Mouse (Mus musculus): ENCODE results near the gene Dcdc2c. TPM values are rescaled to one million over a fixed set of nuclear protein-coding genes. Genes with fewer than 3 reads are reported as not detected.

Gene Dcdc2c
- total and polyA plus RNA-seq, 2 experiments from 2014 or later = not detected

DNA sequence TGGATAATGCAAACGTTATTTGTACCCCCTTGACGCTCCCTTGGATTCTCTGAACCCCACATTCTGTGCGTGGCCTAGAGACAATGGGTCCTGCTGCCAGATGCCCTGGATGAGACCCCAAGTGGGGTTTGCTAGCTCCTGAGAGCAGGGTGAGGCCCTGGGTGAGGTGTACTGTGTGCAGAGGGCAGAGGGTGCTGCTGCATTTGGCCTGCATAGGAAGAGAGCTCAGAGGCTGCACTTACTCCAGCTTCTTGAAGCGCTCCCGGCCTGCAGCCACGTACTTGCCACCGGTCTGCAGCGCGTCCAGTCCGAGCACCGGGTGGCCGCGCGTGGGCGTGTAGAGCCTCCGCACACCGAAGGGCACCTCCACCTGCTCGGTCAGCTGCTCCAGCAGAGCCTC lies 424 bp downstream of the Dcdc2c start:
- H3K9me3 ChIP-seq (ENCODE audit: low read length) = no peaks in the 10 kb centered on the region
- H3K4me3 ChIP-seq (ENCODE audit: low read length) = no peak overlapping the region
- ATAC-seq = no peak
- 77% methylated on average over 18 of the region's 18 CpGs for WGBS
- H3K4me2 ChIP-seq (ENCODE audit: low read depth, low read length) = no peak overlapping the region
- no peaks in the 10 kb centered on the region for H3K36me3 ChIP-seq (ENCODE audit: insufficient read depth, low read length)
- no peak overlapping the region for H3K27ac ChIP-seq
- no peak for TF ChIP-seq CTCF (IDR thresholded peaks at IDR 0.05; ENCODE audit: low read depth)
- H3K4me1 ChIP-seq (ENCODE audit: insufficient read depth, low read length) = no peaks in the 10 kb centered on the region
- H3K27me3 ChIP-seq (ENCODE audit: insufficient read depth, low read length) = no peaks in the 10 kb centered on the region
- H3K9ac ChIP-seq (replicated peaks; ENCODE audit: low read length) = no peak overlapping the region
- DNase-seq (ENCODE audit: low spot score) = no peak

DNA sequence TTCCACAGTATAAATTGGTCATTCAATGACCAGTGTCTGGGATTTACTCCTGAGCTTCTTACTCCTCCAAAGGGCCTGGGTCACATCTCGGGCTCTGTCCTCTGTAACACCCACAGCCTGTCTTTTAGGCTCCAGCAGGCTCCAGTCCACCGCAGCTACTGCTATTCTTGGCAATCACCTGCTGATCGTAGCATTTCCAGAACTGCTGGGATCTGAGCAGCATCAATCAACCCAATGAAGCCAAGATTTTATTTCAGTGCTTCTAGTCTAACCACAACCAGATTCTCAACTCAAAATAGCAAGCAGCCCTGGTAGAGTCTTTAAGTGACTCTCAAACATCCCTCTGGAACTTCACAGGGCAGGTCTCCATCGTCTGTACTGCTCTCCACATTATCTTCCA lies 3.3 kb downstream of the Dcdc2c start:
- no peak overlapping the region for H3K9ac ChIP-seq (replicated peaks; ENCODE audit: low read length)
- DNase-seq (ENCODE audit: low spot score) (no peak), ATAC-seq (no peak)
- no peak overlapping the region for H3K27ac ChIP-seq
- no peaks in the 10 kb centered on the region for H3K4me1 ChIP-seq (ENCODE audit: insufficient read depth, low read length)
- no peaks in the 10 kb centered on the region for H3K36me3 ChIP-seq (ENCODE audit: insufficient read depth, low read length)
- TF ChIP-seq CTCF (IDR thresholded peaks at IDR 0.05; ENCODE audit: low read depth) = no peak
- H3K9me3 ChIP-seq (ENCODE audit: low read length) = no peaks in the 10 kb centered on the region
- 54% methylated on average over 4 of the region's 4 CpGs for WGBS
- H3K4me3 ChIP-seq (ENCODE audit: low read length) = no peak overlapping the region
- no peak overlapping the region for H3K4me2 ChIP-seq (ENCODE audit: low read depth, low read length)
- no peaks in the 10 kb centered on the region for H3K27me3 ChIP-seq (ENCODE audit: insufficient read depth, low read length)

DNA sequence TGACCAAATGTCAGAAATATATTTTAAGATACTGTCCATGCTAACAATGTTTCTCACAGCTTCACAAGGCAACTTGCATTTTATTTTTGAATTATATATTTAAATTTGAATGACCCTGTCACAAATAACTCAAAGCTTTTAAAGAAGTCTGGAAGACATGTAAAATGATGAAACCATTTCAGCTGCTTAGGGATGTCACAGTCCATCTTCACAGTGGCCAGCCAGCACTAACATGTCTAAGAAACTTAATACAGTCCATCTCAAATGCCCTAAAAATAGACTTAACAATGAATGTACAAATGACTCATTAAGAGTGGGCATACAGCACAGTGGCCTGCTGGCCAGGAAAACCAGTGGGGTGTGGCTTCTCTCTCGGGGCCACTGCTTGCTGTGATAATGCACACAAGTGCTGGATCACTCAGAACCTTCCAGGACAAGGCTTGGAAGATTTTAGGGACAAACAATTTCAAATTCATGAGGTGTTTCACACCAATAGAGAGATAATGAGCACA lies 37.9 kb downstream of the Dcdc2c start:
- H3K4me1 ChIP-seq (ENCODE audit: insufficient read depth, low read length) = 0 out of 2 replicates have a peak, but pooled peaks cover 2% of the 10 kb centered on the region
- H3K9me3 ChIP-seq (ENCODE audit: low read length) = no peaks in the 10 kb centered on the region
- H3K36me3 ChIP-seq (ENCODE audit: insufficient read depth, low read length) = no peaks in the 10 kb centered on the region
- no peaks in the 10 kb centered on the region for H3K27me3 ChIP-seq (ENCODE audit: insufficient read depth, low read length)
- no peak overlapping the region for H3K4me3 ChIP-seq (ENCODE audit: low read length)
- TF ChIP-seq CTCF (IDR thresholded peaks at IDR 0.05; ENCODE audit: low read depth) = no peak
- no peak overlapping the region for H3K27ac ChIP-seq
- no peak overlapping the region for H3K9ac ChIP-seq (replicated peaks; ENCODE audit: low read length)
- ATAC-seq (no peak), DNase-seq (ENCODE audit: low spot score) (no peak)
- WGBS = 37% methylated on average over 1 of the region's 1 CpGs
- no peak overlapping the region for H3K4me2 ChIP-seq (ENCODE audit: low read depth, low read length)

DNA sequence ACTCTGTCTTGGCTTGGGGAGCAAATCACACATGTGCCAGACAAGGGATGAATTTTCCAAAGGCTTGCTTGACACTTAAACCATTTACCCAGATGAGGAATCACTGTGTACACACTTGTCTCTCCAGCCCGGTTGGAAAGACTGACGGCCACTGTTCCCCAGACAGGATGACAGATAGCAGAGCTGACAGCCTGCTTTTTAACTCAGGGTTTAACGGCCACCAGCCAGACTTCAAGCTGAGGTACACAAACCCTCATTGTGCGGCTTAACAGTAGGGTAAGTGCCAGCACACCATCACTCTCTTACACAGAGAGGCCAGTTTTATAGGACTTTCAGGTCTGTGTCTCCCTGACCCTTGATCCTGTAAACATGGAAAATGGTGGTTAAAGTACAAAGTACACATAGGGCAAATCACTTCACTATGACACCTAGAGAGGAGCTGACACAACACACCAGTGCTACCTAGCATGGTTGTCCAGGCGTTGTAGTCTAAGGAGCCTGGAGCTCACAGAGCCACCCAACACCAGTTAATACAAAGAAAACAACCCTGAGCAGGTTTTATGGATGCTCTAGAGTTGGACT lies 42.4 kb downstream of the Dcdc2c start:
- no peak for ATAC-seq
- 43% methylated on average over 5 of the region's 5 CpGs for WGBS
- Histone ChIP-seq H3K4me3 (ENCODE audit: low read length) (no peak overlapping the region), H3K4me2 (ENCODE audit: low read depth, low read length) (no peak overlapping the region), H3K9ac (replicated peaks; ENCODE audit: low read length) (no peak overlapping the region), H3K4me1 (ENCODE audit: insufficient read depth, low read length) (no peaks in the 10 kb centered on the region), H3K27ac (no peak overlapping the region), H3K9me3 (ENCODE audit: low read length) (no peaks in the 10 kb centered on the region), H3K36me3 (ENCODE audit: insufficient read depth, low read length) (no peaks in the 10 kb centered on the region), H3K27me3 (ENCODE audit: insufficient read depth, low read length) (no peaks in the 10 kb centered on the region)
- no peak for DNase-seq (ENCODE audit: low spot score)
- TF ChIP-seq CTCF (IDR thresholded peaks at IDR 0.05; ENCODE audit: low read depth) = no peak

DNA sequence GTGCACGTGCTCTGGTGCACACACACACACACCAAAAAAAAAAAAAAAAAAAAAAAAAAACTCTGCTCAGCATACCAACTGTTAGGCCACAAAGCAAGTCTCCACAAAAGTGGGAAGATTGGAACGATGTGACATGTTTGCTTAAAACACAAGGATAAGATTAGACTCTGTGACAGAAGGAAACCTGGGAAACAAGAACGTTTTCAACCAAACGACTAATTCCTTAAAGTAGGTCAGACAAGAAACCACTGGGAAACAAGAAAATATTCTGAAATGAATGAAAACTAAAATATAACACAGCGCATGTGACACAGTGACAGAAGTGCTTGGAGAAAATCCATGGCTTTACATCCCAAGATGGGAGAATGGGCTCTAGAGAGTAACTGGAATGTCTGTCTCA lies 57.9 kb downstream of the Dcdc2c start:
- Histone ChIP-seq H3K27ac (no peak overlapping the region), H3K4me3 (ENCODE audit: low read length) (no peak overlapping the region), H3K4me2 (ENCODE audit: low read depth, low read length) (no peak overlapping the region), H3K27me3 (ENCODE audit: insufficient read depth, low read length) (no peaks in the 10 kb centered on the region), H3K36me3 (ENCODE audit: insufficient read depth, low read length) (no peaks in the 10 kb centered on the region), H3K9ac (replicated peaks; ENCODE audit: low read length) (no peak overlapping the region), H3K4me1 (ENCODE audit: insufficient read depth, low read length) (no peaks in the 10 kb centered on the region), H3K9me3 (ENCODE audit: low read length) (no peaks in the 10 kb centered on the region)
- DNase-seq (ENCODE audit: low spot score) = no peak
- TF ChIP-seq CTCF (IDR thresholded peaks at IDR 0.05; ENCODE audit: low read depth) = no peak
- WGBS = 84% methylated on average over 5 of the region's 5 CpGs
- no peak for ATAC-seq

DNA sequence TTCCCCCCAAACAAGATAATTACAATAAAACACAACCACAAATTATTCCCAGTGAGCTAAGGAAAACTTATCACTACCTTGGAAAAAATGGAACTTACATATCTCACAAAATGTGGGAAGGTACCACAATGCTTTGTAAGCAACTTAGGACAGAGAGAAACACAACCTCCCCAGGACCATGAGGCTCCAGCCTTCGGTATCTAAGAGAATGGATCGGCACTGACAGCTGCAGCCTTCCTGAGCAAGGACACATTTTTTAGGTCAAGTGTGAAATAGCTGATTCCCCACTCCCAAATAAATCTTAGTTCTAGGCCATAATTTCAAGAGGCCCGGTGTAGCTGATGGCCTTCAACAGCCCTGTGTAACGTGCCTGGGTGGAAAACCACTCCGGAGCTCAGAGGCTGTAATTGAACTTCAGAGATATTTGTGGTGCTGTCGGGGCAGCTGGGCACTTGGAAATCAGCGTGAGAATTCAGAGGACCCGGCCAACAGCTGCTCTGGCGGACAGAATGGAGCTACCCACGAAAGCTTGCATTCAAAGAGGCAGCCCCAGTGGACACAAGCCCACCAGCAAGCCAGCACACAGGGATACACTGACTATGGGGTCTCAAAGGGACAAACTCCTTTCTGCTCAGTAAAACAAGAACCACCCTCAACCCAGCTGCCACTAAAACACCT lies 69.6 kb downstream of the Dcdc2c start:
- no peak for TF ChIP-seq CTCF (IDR thresholded peaks at IDR 0.05; ENCODE audit: low read depth)
- DNase-seq (ENCODE audit: low spot score) = no peak

DNA sequence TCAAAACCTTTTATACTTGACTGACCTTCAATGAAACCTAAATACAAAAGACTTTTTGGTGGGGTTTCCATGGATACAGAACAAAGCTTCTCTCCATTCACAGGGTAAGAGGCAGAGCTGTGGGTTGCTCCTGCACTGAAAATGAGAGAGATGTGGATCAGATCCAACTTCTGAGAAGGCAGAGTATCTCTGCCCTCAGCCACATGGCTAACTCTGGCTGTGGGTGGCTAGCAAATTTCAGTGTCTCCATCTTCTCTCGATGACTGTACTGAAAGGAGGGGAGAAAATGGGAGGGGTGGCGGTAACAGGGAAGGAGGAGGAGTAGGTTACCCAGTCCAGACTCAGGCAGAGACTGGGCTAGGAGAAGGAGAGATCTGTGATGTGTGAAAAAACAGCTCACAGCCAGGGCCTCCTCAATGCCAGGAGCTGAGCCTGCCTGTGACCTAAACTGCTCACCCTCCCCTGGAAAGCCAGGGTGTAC lies 91.2 kb downstream of the Dcdc2c start:
- TF ChIP-seq CTCF (IDR thresholded peaks at IDR 0.05; ENCODE audit: low read depth) = no peak
- H3K36me3 ChIP-seq (ENCODE audit: insufficient read depth, low read length) = no peaks in the 10 kb centered on the region
- H3K4me1 ChIP-seq (ENCODE audit: insufficient read depth, low read length) = peaks cover 6% of the 10 kb centered on the region
- DNase-seq (ENCODE audit: low spot score) = peak; percentile 73
- no peak overlapping the region for H3K4me2 ChIP-seq (ENCODE audit: low read depth, low read length)
- H3K27me3 ChIP-seq (ENCODE audit: insufficient read depth, low read length) = no peaks in the 10 kb centered on the region
- H3K4me3 ChIP-seq (ENCODE audit: low read length) = no peak overlapping the region
- no peak overlapping the region for H3K9ac ChIP-seq (replicated peaks; ENCODE audit: low read length)
- no peaks in the 10 kb centered on the region for H3K9me3 ChIP-seq (ENCODE audit: low read length)
- WGBS = 8% methylated on average over 2 of the region's 2 CpGs
- H3K27ac ChIP-seq = peak overlapping the region; percentile 64; the same call in 1 of the 2 replicates
- peak; percentile 93 for ATAC-seq

More for the DNA sequence above, 69.6 kb downstream of the Dcdc2c start:
- H3K9ac ChIP-seq (replicated peaks; ENCODE audit: low read length) = no peak overlapping the region
- no peaks in the 10 kb centered on the region for H3K4me1 ChIP-seq (ENCODE audit: insufficient read depth, low read length)
- no peak for ATAC-seq
- no peak overlapping the region for H3K27ac ChIP-seq
- no peak overlapping the region for H3K4me2 ChIP-seq (ENCODE audit: low read depth, low read length)
- H3K9me3 ChIP-seq (ENCODE audit: low read length) = no peaks in the 10 kb centered on the region
- H3K36me3 ChIP-seq (ENCODE audit: insufficient read depth, low read length) = no peaks in the 10 kb centered on the region
- no peaks in the 10 kb centered on the region for H3K27me3 ChIP-seq (ENCODE audit: insufficient read depth, low read length)
- WGBS = 65% methylated on average over 10 of the region's 10 CpGs
- no peak overlapping the region for H3K4me3 ChIP-seq (ENCODE audit: low read length)

Data from hindbrain, postnatal 0 days (tissue).